Mouse (Mus musculus): ENCODE measurements around the gene Lcn9.

GRCm38 (mm10) chr2:25776717-25777116 is 46.2 kb upstream of the Lcn9 start, which contains the start of gene Lcn11:
- TF ChIP-seq CTCF (IDR thresholded peaks at IDR 0.05; ENCODE audit: low read depth, low read length): no peak
- TF ChIP-seq TAL1 (conservative IDR thresholded peaks at IDR 0.05; ENCODE audit: low read depth, low read length): no peak
- no peak for TF ChIP-seq GATA1 (IDR thresholded peaks at IDR 0.05; ENCODE audit: borderline replicate concordance, low read length)
- no peak for TF ChIP-seq GATA2 (IDR thresholded peaks at IDR 0.05; ENCODE audit: borderline replicate concordance, low read depth, low read length)
- TF ChIP-seq POLR2AphosphoS5 (IDR thresholded peaks at IDR 0.05; ENCODE audit: insufficient replicate concordance, low read depth, low read length): no peak
